Mouse (Mus musculus) myocyte (in vitro differentiated cells): Measurements from ENCODE around the gene Irx1.

Experiments
- CEBPB ChIP-seq: IDR thresholded peaks from 2 replicates; pipeline ENCODE4 v1.6.1; 2011; ENCODE audit warnings: mild to moderate bottlenecking, moderate library complexity; ENCODE audit not compliant: poor library complexity, insufficient read depth, severe bottlenecking
- E2F4 ChIP-seq: IDR thresholded peaks from one replicate; pipeline ENCODE4 v1.6.1; 2011; ENCODE audit warnings: mild to moderate bottlenecking, control low read depth, moderate library complexity; ENCODE audit not compliant: insufficient read depth
- MAX ChIP-seq: IDR thresholded peaks from one replicate; pipeline ENCODE4 v1.6.1; 2011; ENCODE audit warnings: low read depth, mild to moderate bottlenecking, control low read depth
- MYOD1 ChIP-seq, 3 experiments: IDR thresholded peaks; one replicate each; pipeline ENCODE4 v1.6.1; 2011; ENCODE audit warnings: control low read depth in 2 of 3, low read depth in 2 of 3, mild to moderate bottlenecking in 2 of 3, moderate library complexity in 1 of 3; ENCODE audit not compliant: insufficient read length in 2 of 3, control insufficient read depth in 1 of 3
- MYOG ChIP-seq, 3 experiments: IDR thresholded peaks; one replicate each; pipeline ENCODE4 v1.6.1; 2011; ENCODE audit warnings: control low read depth in 2 of 3, low read depth in 2 of 3, mild to moderate bottlenecking in 2 of 3; ENCODE audit not compliant: insufficient read length in 2 of 3, control insufficient read depth in 1 of 3, insufficient read depth in 1 of 3
- POLR2A ChIP-seq: IDR thresholded peaks from one replicate; pipeline ENCODE4 v1.6.1; 2011; ENCODE audit warnings: low read depth, mild to moderate bottlenecking, control low read depth, moderate library complexity; ENCODE audit not compliant: insufficient read length
- POLR2AphosphoS2 ChIP-seq: IDR thresholded peaks from one replicate; pipeline ENCODE4 v1.6.1; 2011; ENCODE audit warnings: low read depth, control low read depth; ENCODE audit not compliant: insufficient read length
- TCF12 ChIP-seq: IDR thresholded peaks from one replicate; pipeline ENCODE4 v1.6.1; 2011; ENCODE audit warnings: mild to moderate bottlenecking, control low read depth; ENCODE audit not compliant: poor library complexity, insufficient read depth, severe bottlenecking
- USF1 ChIP-seq: IDR thresholded peaks from one replicate; pipeline ENCODE4 v1.6.1; 2011; ENCODE audit warnings: low read depth, mild to moderate bottlenecking, control low read depth, moderate library complexity

DNA sequence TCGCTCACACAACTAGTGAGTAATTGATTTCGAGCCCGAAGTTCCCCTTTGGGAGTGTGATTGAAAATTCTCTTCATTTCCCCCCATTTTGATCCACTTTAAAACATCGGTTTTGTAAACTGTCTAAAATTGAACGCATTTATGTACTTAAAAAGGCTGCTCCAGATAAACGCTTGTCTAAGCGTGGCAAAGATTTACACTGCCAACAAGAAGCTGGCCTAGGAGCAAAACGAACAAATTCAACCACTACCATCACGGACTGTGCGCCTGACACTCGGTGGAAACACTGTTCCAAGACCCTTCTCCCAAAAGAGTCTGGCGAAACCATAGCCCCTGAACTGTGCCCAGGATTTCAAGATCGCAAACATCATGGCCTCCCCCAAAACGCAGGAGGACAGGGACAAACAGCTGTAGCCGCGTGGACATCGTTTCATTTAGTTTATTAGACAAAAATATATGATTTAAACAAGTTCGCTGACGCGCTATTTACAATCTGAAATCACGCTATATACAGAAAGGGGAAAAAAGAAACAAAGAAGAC lies 5.6 kb downstream of the Irx1 start:
- no peak for TF ChIP-seq MAX
- no peak for TF ChIP-seq POLR2A
- no peak for TF ChIP-seq TCF12
- TF ChIP-seq POLR2AphosphoS2: no peak
- no peak for TF ChIP-seq USF1
- TF ChIP-seq MYOD1 (IDR thresholded peaks at IDR 0.05; ENCODE audit: control insufficient read depth in 1 of 3, insufficient read length in 2 of 3, low read depth in 2 of 3): no peak
- TF ChIP-seq MYOG (IDR thresholded peaks at IDR 0.05; ENCODE audit: control insufficient read depth in 1 of 3, insufficient read depth in 1 of 3, insufficient read length in 2 of 3, low read depth in 2 of 3): no peak
- no peak for TF ChIP-seq CEBPB
- TF ChIP-seq E2F4: no peak
